Mouse (Mus musculus): Measurements from ENCODE around the gene Pde4d. TPM values are rescaled to one million over a fixed set of nuclear protein-coding genes. Genes with fewer than 3 reads are reported as not detected.
"Not testable (repeated sequence)": the region's sequence is repeated elsewhere in the genome, so short reads cannot be mapped to it uniquely, and the experiment has no call there.

Pde4d gene
- polyA plus RNA-seq, 1 experiment from 2014 or later, result 27.9 TPM

GRCm38 (mm10) chr13:108722234-108722633 is 272.5 kb downstream of the Pde4d start:
- no peak overlapping the region for H3K4me3 ChIP-seq (ENCODE audit: low read length)
- WGBS, result 69% methylated on average over 5 of the region's 5 CpGs
- no peak overlapping the region for H3K4me2 ChIP-seq (ENCODE audit: low read depth, low read length)
- H3K27ac ChIP-seq (ENCODE audit: low read length), result no peak overlapping the region
- no peaks in the 10 kb centered on the region for H3K4me1 ChIP-seq (ENCODE audit: control insufficient read depth, insufficient read depth, low read length)
- H3K9me3 ChIP-seq (replicated peaks; ENCODE audit: control insufficient read depth, low read length), result no peaks in the 10 kb centered on the region
- no peak overlapping the region for H3K9ac ChIP-seq (ENCODE audit: low read length)
- no peaks in the 10 kb centered on the region for H3K36me3 ChIP-seq (ENCODE audit: control insufficient read depth, insufficient read depth)
- ATAC-seq (replicated peaks; ENCODE audit: extremely low read depth, insufficient read depth, low FRiP score), result no peak
- no peaks in the 10 kb centered on the region for H3K27me3 ChIP-seq (ENCODE audit: control insufficient read depth, insufficient read depth, low read length)

GRCm38 (mm10) chr13:108734356-108734755 is 284.6 kb downstream of the Pde4d start:
- not testable (repeated sequence) for ATAC-seq (replicated peaks; ENCODE audit: extremely low read depth, insufficient read depth, low FRiP score); H3K4me3 ChIP-seq (ENCODE audit: low read length); H3K27ac ChIP-seq (ENCODE audit: low read length); H3K4me1 ChIP-seq (ENCODE audit: control insufficient read depth, insufficient read depth, low read length); H3K36me3 ChIP-seq (ENCODE audit: control insufficient read depth, insufficient read depth); H3K27me3 ChIP-seq (ENCODE audit: control insufficient read depth, insufficient read depth, low read length); H3K4me2 ChIP-seq (ENCODE audit: low read depth, low read length); H3K9ac ChIP-seq (ENCODE audit: low read length); H3K9me3 ChIP-seq (replicated peaks; ENCODE audit: control insufficient read depth, low read length)
- WGBS, result 70% methylated on average over 2 of the region's 2 CpGs

- no peak for ATAC-seq (replicated peaks; ENCODE audit: extremely low read depth, insufficient read depth, low FRiP score)
- Histone ChIP-seq H3K27ac (ENCODE audit: low read length) (no peak overlapping the region), H3K27me3 (ENCODE audit: control insufficient read depth, insufficient read depth, low read length) (no peaks in the 10 kb centered on the region), H3K4me3 (ENCODE audit: low read length) (no peak overlapping the region), H3K9ac (ENCODE audit: low read length) (no peak overlapping the region), H3K36me3 (ENCODE audit: control insufficient read depth, insufficient read depth) (no peaks in the 10 kb centered on the region), H3K4me1 (ENCODE audit: control insufficient read depth, insufficient read depth, low read length) (no peaks in the 10 kb centered on the region), H3K4me2 (ENCODE audit: low read depth, low read length) (no peak overlapping the region), H3K9me3 (replicated peaks; ENCODE audit: control insufficient read depth, low read length) (no peaks in the 10 kb centered on the region)
- 76% methylated on average over 3 of the region's 3 CpGs for WGBS
Observed at GRCm38 (mm10) chr13:108751155-108751840, 301.6 kb downstream of the Pde4d start.

- Histone ChIP-seq H3K4me3 (ENCODE audit: low read length) (no peak overlapping the region), H3K4me1 (ENCODE audit: control insufficient read depth, insufficient read depth, low read length) (no peaks in the 10 kb centered on the region), H3K4me2 (ENCODE audit: low read depth, low read length) (no peak overlapping the region), H3K27ac (ENCODE audit: low read length) (no peak overlapping the region), H3K27me3 (ENCODE audit: control insufficient read depth, insufficient read depth, low read length) (no peaks in the 10 kb centered on the region), H3K9me3 (replicated peaks; ENCODE audit: control insufficient read depth, low read length) (no peaks in the 10 kb centered on the region), H3K36me3 (ENCODE audit: control insufficient read depth, insufficient read depth) (no peaks in the 10 kb centered on the region), H3K9ac (ENCODE audit: low read length) (no peak overlapping the region)
- ATAC-seq (replicated peaks; ENCODE audit: extremely low read depth, insufficient read depth, low FRiP score), result no peak
- WGBS, result 81% methylated on average over 7 of the region's 7 CpGs
Observed at GRCm38 (mm10) chr13:108757477-108757876, 307.7 kb downstream of the Pde4d start.

- no peaks in the 10 kb centered on the region for H3K4me1 ChIP-seq (ENCODE audit: control insufficient read depth, insufficient read depth, low read length)
- no peaks in the 10 kb centered on the region for H3K9me3 ChIP-seq (replicated peaks; ENCODE audit: control insufficient read depth, low read length)
- H3K4me2 ChIP-seq (ENCODE audit: low read depth, low read length), result no peak overlapping the region
- no peak overlapping the region for H3K9ac ChIP-seq (ENCODE audit: low read length)
- no peaks in the 10 kb centered on the region for H3K36me3 ChIP-seq (ENCODE audit: control insufficient read depth, insufficient read depth)
- no peak overlapping the region for H3K4me3 ChIP-seq (ENCODE audit: low read length)
- no peaks in the 10 kb centered on the region for H3K27me3 ChIP-seq (ENCODE audit: control insufficient read depth, insufficient read depth, low read length)
- no peak for ATAC-seq (replicated peaks; ENCODE audit: extremely low read depth, insufficient read depth, low FRiP score)
- 77% methylated on average over 4 of the region's 4 CpGs for WGBS
- H3K27ac ChIP-seq (ENCODE audit: low read length), result no peak overlapping the region
Observed at GRCm38 (mm10) chr13:108758331-108758730, 308.6 kb downstream of the Pde4d start.

GRCm38 (mm10) chr13:108759140-108759539 is 309.4 kb downstream of the Pde4d start:
- 84% methylated on average over 4 of the region's 4 CpGs for WGBS
- H3K36me3 ChIP-seq (ENCODE audit: control insufficient read depth, insufficient read depth), result no peaks in the 10 kb centered on the region
- no peak overlapping the region for H3K27ac ChIP-seq (ENCODE audit: low read length)
- H3K27me3 ChIP-seq (ENCODE audit: control insufficient read depth, insufficient read depth, low read length), result no peaks in the 10 kb centered on the region
- ATAC-seq (replicated peaks; ENCODE audit: extremely low read depth, insufficient read depth, low FRiP score), result no peak
- no peak overlapping the region for H3K4me2 ChIP-seq (ENCODE audit: low read depth, low read length)
- no peak overlapping the region for H3K9ac ChIP-seq (ENCODE audit: low read length)
- H3K9me3 ChIP-seq (replicated peaks; ENCODE audit: control insufficient read depth, low read length), result no peaks in the 10 kb centered on the region
- H3K4me3 ChIP-seq (ENCODE audit: low read length), result no peak overlapping the region
- H3K4me1 ChIP-seq (ENCODE audit: control insufficient read depth, insufficient read depth, low read length), result no peaks in the 10 kb centered on the region

GRCm38 (mm10) chr13:108763295-108763694 is 313.5 kb downstream of the Pde4d start:
- H3K4me3 ChIP-seq (ENCODE audit: low read length), result no peak overlapping the region
- H3K27ac ChIP-seq (ENCODE audit: low read length), result no peak overlapping the region
- no peaks in the 10 kb centered on the region for H3K4me1 ChIP-seq (ENCODE audit: control insufficient read depth, insufficient read depth, low read length)
- no peaks in the 10 kb centered on the region for H3K36me3 ChIP-seq (ENCODE audit: control insufficient read depth, insufficient read depth)
- H3K27me3 ChIP-seq (ENCODE audit: control insufficient read depth, insufficient read depth, low read length), result no peaks in the 10 kb centered on the region
- no peaks in the 10 kb centered on the region for H3K9me3 ChIP-seq (replicated peaks; ENCODE audit: control insufficient read depth, low read length)
- no peak overlapping the region for H3K9ac ChIP-seq (ENCODE audit: low read length)
- no peak overlapping the region for H3K4me2 ChIP-seq (ENCODE audit: low read depth, low read length)
- 76% methylated on average over 3 of the region's 3 CpGs for WGBS
- no peak for ATAC-seq (replicated peaks; ENCODE audit: extremely low read depth, insufficient read depth, low FRiP score)

- Histone ChIP-seq H3K4me2 (ENCODE audit: low read depth, low read length) (no peak overlapping the region), H3K36me3 (ENCODE audit: control insufficient read depth, insufficient read depth) (no peaks in the 10 kb centered on the region), H3K4me3 (ENCODE audit: low read length) (no peak overlapping the region), H3K9me3 (replicated peaks; ENCODE audit: control insufficient read depth, low read length) (no peaks in the 10 kb centered on the region), H3K27me3 (ENCODE audit: control insufficient read depth, insufficient read depth, low read length) (no peaks in the 10 kb centered on the region), H3K4me1 (ENCODE audit: control insufficient read depth, insufficient read depth, low read length) (no peaks in the 10 kb centered on the region), H3K27ac (ENCODE audit: low read length) (no peak overlapping the region), H3K9ac (ENCODE audit: low read length) (no peak overlapping the region)
- ATAC-seq (replicated peaks; ENCODE audit: extremely low read depth, insufficient read depth, low FRiP score), result no peak
- 61% methylated on average over 11 of the region's 11 CpGs for WGBS
Observed at GRCm38 (mm10) chr13:108766020-108766727, 316.4 kb downstream of the Pde4d start.

- WGBS, result 61% methylated on average over 3 of the region's 3 CpGs
- Histone ChIP-seq H3K4me3 (ENCODE audit: low read length) (no peak overlapping the region), H3K27me3 (ENCODE audit: control insufficient read depth, insufficient read depth, low read length) (no peaks in the 10 kb centered on the region), H3K4me1 (ENCODE audit: control insufficient read depth, insufficient read depth, low read length) (no peaks in the 10 kb centered on the region), H3K27ac (ENCODE audit: low read length) (no peak overlapping the region), H3K9me3 (replicated peaks; ENCODE audit: control insufficient read depth, low read length) (no peaks in the 10 kb centered on the region), H3K9ac (ENCODE audit: low read length) (no peak overlapping the region), H3K4me2 (ENCODE audit: low read depth, low read length) (no peak overlapping the region), H3K36me3 (ENCODE audit: control insufficient read depth, insufficient read depth) (no peaks in the 10 kb centered on the region)
- no peak for ATAC-seq (replicated peaks; ENCODE audit: extremely low read depth, insufficient read depth, low FRiP score)
Observed at GRCm38 (mm10) chr13:108769465-108770056, 319.8 kb downstream of the Pde4d start.
